Mouse (Mus musculus) midbrain, postnatal 0 days (tissue): ENCODE results near the gene Hist1h2bh. TPM values are rescaled to one million over a fixed set of nuclear protein-coding genes. Genes with fewer than 3 reads are reported as not detected.
"Not testable (repeated sequence)": the region's sequence is repeated elsewhere in the genome, so short reads cannot be mapped to it uniquely, and the experiment has no call there.

Experiments
- ATAC-seq: fragments of 200-750 bp; cut with Nextera tagmentation; 2 replicates; pipeline ENCODE4 v1.8.0; 2017; ENCODE audit warnings: moderate number of reproducible peaks, mild to moderate bottlenecking, moderate TSS enrichment, moderate library complexity; ENCODE audit not compliant: low FRiP score
- DNase-seq: peaks from one replicate; pipeline ENCODE4 v3.0.0-alpha.2; 2015; ENCODE audit warnings: low spot score
- H3K27ac ChIP-seq: fragments of 300-500 bp; sonication (generic); 2 replicates; pipeline ENCODE4 v1.5.1; 2014; ENCODE audit warnings: low read depth, mild to moderate bottlenecking, low read length, mixed read lengths
- H3K27me3 ChIP-seq: fragments of 300-500 bp; sonication (generic); 2 replicates; pipeline ENCODE4 v1.6.1; 2014; ENCODE audit warnings: low read length, control low read depth, mixed read lengths; ENCODE audit not compliant: insufficient read depth
- H3K36me3 ChIP-seq: fragments of 300-500 bp; sonication (generic); 2 replicates; pipeline ENCODE4 v1.6.1; 2014; ENCODE audit warnings: low read length, control low read depth, mixed read lengths; ENCODE audit not compliant: insufficient read depth
- H3K4me1 ChIP-seq: fragments of 300-500 bp; sonication (generic); 2 replicates; pipeline ENCODE4 v1.6.1; 2014; ENCODE audit warnings: mild to moderate bottlenecking, control low read depth, antibody characterized with exemption, low read length, mixed read lengths; ENCODE audit not compliant: insufficient read depth
- H3K4me2 ChIP-seq: fragments of 300-500 bp; sonication (generic); 2 replicates; pipeline ENCODE4 v1.6.1; 2014; ENCODE audit warnings: low read depth, mild to moderate bottlenecking, low read length, mixed read lengths; ENCODE audit not compliant: poor library complexity, severe bottlenecking
- H3K4me3 ChIP-seq: fragments of 300-500 bp; sonication (generic); 2 replicates; pipeline ENCODE4 v1.5.1; 2014; ENCODE audit warnings: low read depth, mild to moderate bottlenecking, low read length, moderate library complexity
- H3K9ac ChIP-seq: fragments of 300-500 bp; sonication (generic); replicated peaks from 2 replicates; pipeline ENCODE4 v1.6.1; 2014; ENCODE audit warnings: mild to moderate bottlenecking, low read length, moderate library complexity, mixed read lengths; ENCODE audit not compliant: poor library complexity, severe bottlenecking
- H3K9me3 ChIP-seq: fragments of 300-500 bp; sonication (generic); 2 replicates; pipeline ENCODE4 v1.6.1; 2016; ENCODE audit warnings: low read length, control low read depth
- CTCF ChIP-seq: IDR thresholded peaks from 2 replicates; pipeline ENCODE4 v1.5.1; 2016; ENCODE audit warnings: antibody characterized with exemption, mild to moderate bottlenecking
- WGBS: fragments of 180-500 bp; shearing (Covaris S2); extraction: QIAGEN DNeasy Blood & Tissue Kit; methylation state at CpG from one replicate; pipeline ENCODE4 v1.1.7; 2014; 5-methylcytosine and 5-hydroxymethylcytosine counted together
- polyA plus RNA-seq: library from polyadenylated mRNA; unstranded; fragments of >200 nt; fragmentation: Nextera tagmentation; extraction: Ambion mirVana; gene quantifications from 2 replicates; pipeline ENCODE4 v1.2.1, GENCODE M21; 2015
- total RNA-seq: library from RNA; depleted of rRNA; stranded (reverse); fragments of >200 nt; gene quantifications from 2 replicates; pipeline ENCODE4 v1.2.3, GENCODE M21; 2014

The Hist1h2bh gene
- total and polyA plus RNA-seq, 2 experiments from 2014 or later, result 0.16 to 34.2 TPM

- Histone ChIP-seq H3K9me3 (no peaks in the 10 kb centered on the region), H3K27ac (no peak overlapping the region), H3K9ac (no peak overlapping the region), H3K4me3 (no peak overlapping the region), H3K4me1 (no peaks in the 10 kb centered on the region), H3K36me3 (no peaks in the 10 kb centered on the region), H3K27me3 (no peaks in the 10 kb centered on the region), H3K4me2 (no peak overlapping the region)
- TF ChIP-seq CTCF, result no peak
- 81% methylated on average over 3 of the region's 3 CpGs for WGBS
- ATAC-seq (no peak), DNase-seq (no peak)
Observed at GRCm38 (mm10) chr13:23541497-23541896, 1.7 kb downstream of the Hist1h2bh start.

- H3K36me3 ChIP-seq, H3K4me3 ChIP-seq, H3K4me1 ChIP-seq, H3K9ac ChIP-seq, ATAC-seq, H3K9me3 ChIP-seq, H3K4me2 ChIP-seq, H3K27me3 ChIP-seq, H3K27ac ChIP-seq, DNase-seq: not testable (repeated sequence)
- WGBS, result 71% methylated on average over 1 of the region's 1 CpGs
Observed at GRCm38 (mm10) chr13:23539821-23540220, 3.4 kb downstream of the Hist1h2bh start.

DNA sequence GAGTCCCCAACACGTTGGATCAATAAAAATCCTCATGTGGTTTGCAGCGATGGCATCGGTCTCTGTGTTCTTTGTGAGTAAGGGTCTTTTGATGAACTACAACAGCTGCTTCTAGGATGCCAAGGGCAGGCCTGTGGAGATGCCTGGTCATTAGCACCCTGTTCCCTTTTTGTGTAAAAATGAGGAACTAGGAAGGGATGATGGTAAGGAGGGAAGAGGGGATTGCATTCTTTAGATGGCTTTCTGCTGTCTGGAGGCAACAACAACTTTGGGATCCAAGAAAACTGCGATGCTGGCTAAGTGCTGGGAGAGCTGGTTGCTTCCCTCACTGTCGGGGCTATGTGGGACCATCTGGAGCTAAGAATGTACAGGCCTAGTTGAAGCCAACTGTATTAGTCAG is 4.9 kb downstream of the Hist1h2bh start:
- no peak overlapping the region for H3K4me3 ChIP-seq
- no peak for DNase-seq
- WGBS, result 83% methylated on average over 5 of the region's 5 CpGs
- H3K9me3 ChIP-seq, result no peaks in the 10 kb centered on the region
- no peak for TF ChIP-seq CTCF
- no peaks in the 10 kb centered on the region for H3K27me3 ChIP-seq
- H3K4me2 ChIP-seq, result no peak overlapping the region
- H3K4me1 ChIP-seq, result peaks cover 6% of the 10 kb centered on the region
- no peak overlapping the region for H3K27ac ChIP-seq
- ATAC-seq, result no peak
- H3K36me3 ChIP-seq, result no peaks in the 10 kb centered on the region
- H3K9ac ChIP-seq, result no peak overlapping the region

GRCm38 (mm10) chr13:23537006-23537710 is 6.0 kb downstream of the Hist1h2bh start:
- Histone ChIP-seq H3K9ac (no peak overlapping the region), H3K4me3 (no peak overlapping the region), H3K4me1 (peaks cover 9% of the 10 kb centered on the region), H3K4me2 (no peak overlapping the region), H3K27ac (no peak overlapping the region), H3K36me3 (no peaks in the 10 kb centered on the region), H3K27me3 (no peaks in the 10 kb centered on the region), H3K9me3 (no peaks in the 10 kb centered on the region)
- WGBS, result 83% methylated on average over 3 of the region's 3 CpGs
- ATAC-seq (no peak), DNase-seq (no peak)
- TF ChIP-seq CTCF, result no peak

- ATAC-seq (no peak), DNase-seq (no peak)
- no peak overlapping the region for H3K9ac ChIP-seq
- WGBS, result 20% methylated on average over 7 of the region's 7 CpGs
- no peak overlapping the region for H3K4me3 ChIP-seq
- H3K4me1 ChIP-seq, result peaks cover 10% of the 10 kb centered on the region
- H3K36me3 ChIP-seq, result no peaks in the 10 kb centered on the region
- H3K9me3 ChIP-seq, result no peaks in the 10 kb centered on the region
- no peak overlapping the region for H3K4me2 ChIP-seq
- H3K27ac ChIP-seq, result no peak overlapping the region
- H3K27me3 ChIP-seq, result no peaks in the 10 kb centered on the region
- TF ChIP-seq CTCF, result no peak
Observed at GRCm38 (mm10) chr13:23536076-23536822, 6.9 kb downstream of the Hist1h2bh start.

GRCm38 (mm10) chr13:23535137-23536075 is 7.8 kb downstream of the Hist1h2bh start, which contains the start of gene Hist1h3g:
TSS of gene Hist1h3g (plus strand) at chr13:23535422.
- not testable (repeated sequence) for H3K9ac ChIP-seq, H3K27me3 ChIP-seq, H3K27ac ChIP-seq, H3K9me3 ChIP-seq, H3K36me3 ChIP-seq
- DNase-seq (peak; percentile 97), ATAC-seq (peak; percentile 85)
- Histone ChIP-seq H3K4me2 (peak within 1 kb of the TSS; percentile 69), H3K4me3 (peak within 1 kb of the TSS; percentile 46), H3K4me1 (peaks cover 10% of the 10 kb centered on the region)
- WGBS, result under 1% methylated on average over 48 of the region's 62 CpGs
